Mouse (Mus musculus) liver, adult 2 months (tissue): ENCODE results near the gene Sipa1. TPM values are rescaled to one million over a fixed set of nuclear protein-coding genes. Genes with fewer than 3 reads are reported as not detected.

Experiments used
- DNase-seq: peaks from one replicate; pipeline ENCODE4 v3.0.0-alpha.2; 2011; ENCODE audit warnings: low read depth, low spot score; ENCODE audit errors: extremely low read depth
- H3K27ac ChIP-seq: fragments of 200-500 bp; replicated peaks from 2 replicates; pipeline ENCODE4 v1.5.1; 2012; ENCODE audit warnings: low read depth, mild to moderate bottlenecking, control low read depth, inconsistent platforms, low read length; ENCODE audit not compliant: insufficient read depth
- H3K27me3 ChIP-seq: fragments of 200-500 bp; 2 replicates; pipeline ENCODE4 v1.6.1; 2012; ENCODE audit warnings: mild to moderate bottlenecking, moderate library complexity, low read length, inconsistent platforms; ENCODE audit not compliant: control insufficient read depth, insufficient read depth
- H3K36me3 ChIP-seq: fragments of 200-500 bp; 2 replicates; pipeline ENCODE4 v1.6.1; 2012; ENCODE audit warnings: low read length, inconsistent platforms; ENCODE audit not compliant: control insufficient read depth, insufficient read depth
- H3K4me1 ChIP-seq: fragments of 200-500 bp; 2 replicates; pipeline ENCODE4 v1.6.1; 2011; ENCODE audit warnings: low read length; ENCODE audit not compliant: control insufficient read depth, insufficient read depth
- H3K4me3 ChIP-seq: fragments of 200-500 bp; 2 replicates; pipeline ENCODE4 v1.5.1; 2011; ENCODE audit warnings: low read depth, mild to moderate bottlenecking, control low read depth, low read length, moderate library complexity; ENCODE audit not compliant: insufficient read depth
- H3K79me2 ChIP-seq: fragments of 200-500 bp; 2 replicates; pipeline ENCODE4 v1.6.1; 2012; ENCODE audit warnings: inconsistent platforms, mild to moderate bottlenecking, low read length, moderate library complexity; ENCODE audit not compliant: control insufficient read depth, insufficient read depth
- H3K9ac ChIP-seq: fragments of 200-500 bp; 2 replicates; pipeline ENCODE4 v1.6.1; 2012; ENCODE audit warnings: low read depth, mild to moderate bottlenecking, control low read depth, inconsistent platforms, low read length
- CTCF ChIP-seq: fragments of 200-500 bp; IDR thresholded peaks from 2 replicates; pipeline ENCODE4 v1.5.1; 2011; ENCODE audit warnings: low read depth, low read length, control low read depth
- POLR2A ChIP-seq: fragments of 200-500 bp; IDR thresholded peaks from 2 replicates; pipeline ENCODE4 v1.6.1; 2011; ENCODE audit warnings: low read length, control low read depth; ENCODE audit not compliant: insufficient read depth; ENCODE audit errors: extremely low read depth
- WGBS: fragments of 180-500 bp; shearing (Covaris S2); methylation state at CpG from one replicate; pipeline ENCODE4 v1.1.7; 2018; 5-methylcytosine and 5-hydroxymethylcytosine counted together
- polyA plus RNA-seq: library from polyadenylated mRNA; depleted of rRNA; stranded (reverse); fragments of >200 nt; gene quantifications from 2 replicates; pipeline ENCODE4 v1.2.3, GENCODE M21; 2012
- total RNA-seq: library from RNA; depleted of rRNA; stranded (reverse); fragments of >200 nt; gene quantifications from 2 replicates; pipeline ENCODE4 v1.2.3, GENCODE M21; 2014

The Sipa1 gene
- total and polyA plus RNA-seq, 2 experiments = 3.4 to 17.9 TPM

DNA sequence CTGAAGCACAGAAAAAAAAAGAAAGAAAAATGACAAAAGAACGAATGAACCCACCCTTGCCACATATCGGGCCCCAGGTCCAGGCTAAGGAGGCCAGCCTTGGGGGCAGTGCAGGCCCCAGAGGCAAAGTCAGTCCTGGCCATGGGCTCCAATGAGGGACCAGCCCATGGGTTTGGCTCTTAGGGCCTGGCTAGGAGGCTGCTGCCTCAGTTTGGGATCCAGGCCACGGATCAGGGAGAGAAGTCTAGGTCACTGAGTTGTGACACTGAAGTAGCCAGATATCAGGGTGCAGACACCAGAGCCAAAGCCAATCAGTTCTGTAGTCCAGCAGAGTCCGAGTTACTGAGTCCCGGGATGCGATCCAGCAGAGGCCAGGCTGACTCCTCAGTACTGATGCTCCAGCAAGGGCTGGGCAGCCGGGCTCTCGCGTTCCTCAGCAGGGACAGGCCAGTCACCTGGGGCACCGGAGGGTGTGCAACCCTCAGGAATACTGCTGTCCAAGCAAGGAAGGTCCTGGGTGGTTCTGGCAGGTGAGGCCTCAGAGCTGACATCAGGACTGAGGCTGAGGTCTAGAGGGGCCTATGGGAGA is 1.3 kb upstream of the Sipa1 start:
- Histone ChIP-seq H3K27ac (no peak overlapping the region), H3K79me2 (peaks cover 4% of the 10 kb centered on the region; the same call in 1 of the 2 replicates)
- 97% methylated on average over 10 of the region's 10 CpGs for WGBS

GRCm38 (mm10) chr19:5662310-5662709 is 1.2 kb downstream of the Sipa1 start:
- Histone ChIP-seq H3K4me1 (peaks cover 3% of the 10 kb centered on the region; the same call in 1 of the 2 replicates), H3K27me3 (no peaks in the 10 kb centered on the region), H3K4me3 (peak overlapping the region; percentile 59), H3K79me2 (peaks cover 4% of the 10 kb centered on the region; the same call in 1 of the 2 replicates), H3K36me3 (no peaks in the 10 kb centered on the region), H3K9ac (peak overlapping the region; percentile 21; the same call in 1 of the 2 replicates), H3K27ac (peak overlapping the region; percentile 8; the same call in 1 of the 2 replicates)
- TF ChIP-seq POLR2A = no peak
- no peak for TF ChIP-seq CTCF
- DNase-seq = no peak
- 72% methylated on average over 8 of the region's 8 CpGs for WGBS

More for the DNA sequence above, 1.3 kb upstream of the Sipa1 start:
- no peaks in the 10 kb centered on the region for H3K27me3 ChIP-seq
- H3K4me1 ChIP-seq = peaks cover 3% of the 10 kb centered on the region; the same call in 1 of the 2 replicates
- TF ChIP-seq CTCF (no peak), POLR2A (no peak)
- no peaks in the 10 kb centered on the region for H3K36me3 ChIP-seq
- H3K4me3 ChIP-seq = no peak overlapping the region
- DNase-seq = no peak
- H3K9ac ChIP-seq = no peak overlapping the region

DNA sequence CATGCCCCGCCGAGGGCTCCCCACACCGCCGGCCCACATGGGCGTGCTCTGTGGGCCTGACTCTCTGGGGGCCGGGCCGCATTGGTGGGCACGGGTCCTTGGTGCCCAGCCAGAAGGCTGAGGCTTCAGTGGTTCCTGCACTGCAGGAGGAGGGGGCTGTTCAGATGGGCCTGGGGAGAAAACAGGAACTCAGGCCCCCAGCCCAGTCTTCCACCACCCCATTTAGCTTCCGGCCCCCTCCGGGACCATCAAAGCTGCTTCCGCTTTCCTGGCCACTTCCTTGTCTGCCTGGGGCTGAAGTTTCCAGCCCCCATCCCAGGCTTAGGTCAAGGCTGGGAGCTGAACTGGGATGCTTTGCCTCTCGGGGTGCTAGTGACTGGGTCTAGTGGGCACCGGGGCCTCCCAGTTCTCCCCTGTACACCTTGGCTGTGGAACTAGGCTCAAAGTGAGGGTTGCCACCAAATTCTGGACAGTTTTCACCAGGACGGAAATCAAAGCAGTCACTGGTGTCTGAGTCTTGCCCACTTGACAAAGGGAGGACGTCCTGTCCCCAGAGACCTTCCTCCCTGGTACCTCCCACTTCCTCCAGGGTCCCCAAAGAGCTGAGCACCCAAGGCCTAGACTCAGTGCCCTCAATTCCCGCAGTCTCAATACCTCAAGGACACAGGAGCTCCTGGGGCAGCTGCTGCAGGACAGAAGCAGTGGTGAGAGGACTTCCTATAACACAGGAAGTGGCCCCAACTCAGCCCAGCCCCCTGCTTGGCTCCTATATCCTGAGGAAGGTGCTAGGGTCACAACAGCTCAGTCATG is 2.4 kb downstream of the Sipa1 start:
- WGBS = 83% methylated on average over 16 of the region's 16 CpGs
- peaks cover 4% of the 10 kb centered on the region; the same call in 1 of the 2 replicates for H3K79me2 ChIP-seq

DNA sequence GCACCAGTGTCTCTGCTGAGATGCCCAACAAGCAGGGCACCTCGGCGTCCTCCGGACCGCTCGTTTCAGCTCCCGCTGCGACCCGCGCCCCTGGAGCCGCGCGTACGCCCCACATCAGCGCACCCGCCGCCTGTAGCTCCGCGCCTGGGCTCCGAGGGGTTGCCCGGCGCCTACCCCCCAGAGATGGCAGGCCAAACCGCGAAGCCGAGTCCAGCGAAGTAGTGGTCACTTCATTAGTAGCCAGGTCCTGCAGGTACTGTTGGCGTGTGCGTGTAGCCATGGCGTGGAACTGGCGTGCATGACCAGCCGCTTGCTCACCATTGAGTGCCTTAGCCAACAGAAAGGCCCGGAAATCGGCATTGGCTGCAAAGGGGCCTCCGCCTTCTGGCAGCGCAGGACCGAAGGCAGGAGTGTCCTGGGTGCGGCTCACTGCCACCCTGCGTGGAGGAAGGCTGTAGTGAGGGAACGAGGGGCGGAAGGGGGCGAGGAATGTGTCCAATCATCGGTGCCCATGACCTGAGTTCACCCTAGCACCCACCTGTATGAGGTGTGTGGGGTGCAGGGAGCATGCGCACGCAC is 8.7 kb downstream of the Sipa1 start:
- peak overlapping the region; percentile 15 for H3K9ac ChIP-seq
- no peak overlapping the region for H3K27ac ChIP-seq
- 0 out of 2 replicates have a peak, but pooled peaks cover under 1% of the 10 kb centered on the region for H3K4me1 ChIP-seq
- H3K27me3 ChIP-seq = no peaks in the 10 kb centered on the region
- H3K4me3 ChIP-seq = peak overlapping the region; percentile 36; the same call in 1 of the 2 replicates
- 40% methylated on average over 43 of the region's 43 CpGs for WGBS
- no peaks in the 10 kb centered on the region for H3K36me3 ChIP-seq
- no peaks in the 10 kb centered on the region for H3K79me2 ChIP-seq
- DNase-seq = no peak
- TF ChIP-seq CTCF (no peak), POLR2A (no peak)

More for the DNA sequence above, 2.4 kb downstream of the Sipa1 start:
- peak; percentile 37 for DNase-seq
- peak overlapping the region; percentile 66 for H3K27ac ChIP-seq
- H3K27me3 ChIP-seq = no peaks in the 10 kb centered on the region
- H3K4me1 ChIP-seq = peaks cover 3% of the 10 kb centered on the region; the same call in 1 of the 2 replicates
- H3K9ac ChIP-seq = peak overlapping the region; percentile 61
- peak overlapping the region; percentile 61 for H3K4me3 ChIP-seq
- TF ChIP-seq POLR2A (no peak), CTCF (no peak)
- H3K36me3 ChIP-seq = no peaks in the 10 kb centered on the region

DNA sequence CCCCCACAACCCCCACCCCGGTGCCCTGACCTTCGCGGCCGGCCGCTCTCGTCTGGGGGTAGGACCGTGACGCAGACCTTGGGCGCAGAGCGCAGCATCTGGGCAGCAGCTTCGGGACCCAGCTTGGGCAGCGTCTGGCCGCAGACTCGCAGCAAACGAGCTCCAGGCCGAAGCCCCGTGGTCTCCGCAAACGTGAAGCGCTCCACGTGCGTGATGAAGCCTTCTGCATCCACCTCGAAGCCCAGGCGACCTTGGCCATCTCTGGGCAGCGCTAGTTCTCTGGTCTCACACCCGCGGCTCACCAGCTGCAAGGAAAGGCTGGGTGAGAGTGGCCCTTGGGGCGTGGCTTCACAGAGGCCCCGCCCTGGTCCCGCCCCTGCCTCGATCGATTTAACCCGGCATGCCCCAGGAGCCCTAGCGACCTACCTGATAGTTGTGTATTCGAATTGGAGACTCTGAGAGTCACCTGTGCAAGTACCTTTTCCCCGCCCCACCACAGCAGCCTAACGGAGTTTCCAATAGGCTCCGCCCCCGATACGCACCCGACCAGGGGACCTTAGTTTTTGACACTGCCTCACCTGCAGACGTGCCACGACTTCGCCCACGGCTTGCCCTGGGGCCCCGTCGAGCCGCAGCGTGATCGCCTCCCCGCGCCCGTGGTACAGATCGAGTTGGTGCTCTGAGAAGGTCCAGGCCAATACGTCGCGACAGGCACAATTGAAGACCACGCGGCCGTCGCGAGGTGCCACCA is 9.4 kb downstream of the Sipa1 start:
- H3K27ac ChIP-seq = no peak overlapping the region
- no peak for TF ChIP-seq POLR2A
- no peak for TF ChIP-seq CTCF
- H3K4me1 ChIP-seq = peaks cover 7% of the 10 kb centered on the region
- H3K9ac ChIP-seq = peak overlapping the region; percentile 15
- H3K79me2 ChIP-seq = no peaks in the 10 kb centered on the region
- 24% methylated on average over 62 of the region's 62 CpGs for WGBS
- no peaks in the 10 kb centered on the region for H3K36me3 ChIP-seq
- H3K4me3 ChIP-seq = peak overlapping the region; percentile 36; the same call in 1 of the 2 replicates
- H3K27me3 ChIP-seq = no peaks in the 10 kb centered on the region
- DNase-seq = peak; percentile 60
